Mouse (Mus musculus): ENCODE measurements around the gene Cpa5. TPM values are rescaled to one million over a fixed set of nuclear protein-coding genes. Genes with fewer than 3 reads are reported as not detected.

The Cpa5 gene
- total and polyA plus RNA-seq, 3 experiments: not detected

DNA sequence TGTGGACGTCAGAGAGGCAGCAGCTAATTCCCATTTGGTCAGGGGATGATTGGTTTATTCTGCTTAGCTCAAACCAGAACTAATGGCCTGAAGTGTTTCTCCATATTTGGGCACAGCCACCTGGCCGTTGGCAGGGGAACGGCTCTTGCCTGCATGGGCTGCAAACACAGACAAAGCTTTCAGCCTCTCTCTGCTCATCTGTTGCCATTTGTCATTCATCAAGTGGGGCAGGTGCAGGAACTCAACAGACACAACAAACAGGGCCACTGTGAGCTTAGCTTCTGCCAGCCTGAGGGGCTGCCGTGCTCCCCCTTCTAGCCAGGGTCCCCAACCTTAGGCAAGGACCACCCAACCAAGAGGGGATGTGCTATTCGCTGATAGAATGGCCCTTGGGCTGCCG lies 17.3 kb downstream of the Cpa5 start:
- H3K9me3 ChIP-seq (replicated peaks; ENCODE audit: insufficient read depth, low read length): no peaks in the 10 kb centered on the region
- H3K4me3 ChIP-seq (ENCODE audit: control insufficient read depth in 1 of 2, insufficient read depth in 1 of 2, low read depth in 2 of 2, low read length in 2 of 2): no peak overlapping the region
- TF ChIP-seq RAD21 (IDR thresholded peaks at IDR 0.05; ENCODE audit: low read depth, low read length): no peak
- TF ChIP-seq MEF2A (IDR thresholded peaks at IDR 0.05; ENCODE audit: extremely low read depth, insufficient replicate concordance, low read depth, low read length, poor library complexity, severe bottlenecking): no peak
- TF ChIP-seq SIN3A (IDR thresholded peaks at IDR 0.05; ENCODE audit: low read length): no peak
- TF ChIP-seq POLR2A (IDR thresholded peaks at IDR 0.05; ENCODE audit: control insufficient read depth in 1 of 2, insufficient read depth in 1 of 2, low read depth in 1 of 2, low read length in 2 of 2, poor library complexity in 1 of 2): no peak
- no peak for TF ChIP-seq GABPA (IDR thresholded peaks at IDR 0.05; ENCODE audit: low read depth, low read length)
- TF ChIP-seq MYC (IDR thresholded peaks at IDR 0.05; ENCODE audit: low read depth, low read length): no peak
- no peak for TF ChIP-seq ZNF384 (IDR thresholded peaks at IDR 0.05; ENCODE audit: low read depth, low read length)
- TF ChIP-seq TAL1 (IDR thresholded peaks at IDR 0.05; ENCODE audit: low read length): no peak
- TF ChIP-seq MAZ (IDR thresholded peaks at IDR 0.05; ENCODE audit: low read depth, low read length): no peak
- TF ChIP-seq MAFK (IDR thresholded peaks at IDR 0.05; ENCODE audit: borderline replicate concordance, low read depth, low read length): no peak
- TF ChIP-seq USF2 (IDR thresholded peaks at IDR 0.05; ENCODE audit: borderline replicate concordance in 1 of 2, insufficient read depth in 1 of 2, low read depth in 1 of 2, low read length in 2 of 2): no peak
- TF ChIP-seq ZKSCAN1 (IDR thresholded peaks at IDR 0.05; ENCODE audit: low read depth, low read length): no peak
- no peak for TF ChIP-seq CHD2 (IDR thresholded peaks at IDR 0.05; ENCODE audit: low read length)
- no peak for TF ChIP-seq POLR2AphosphoS2 (IDR thresholded peaks at IDR 0.05; ENCODE audit: low read length)
- no peak for TF ChIP-seq POLR2AphosphoS5 (IDR thresholded peaks at IDR 0.05; ENCODE audit: borderline replicate concordance, low read depth, low read length)
- no peak for TF ChIP-seq MAX (IDR thresholded peaks at IDR 0.05; ENCODE audit: low read length)
- no peak for TF ChIP-seq HCFC1 (IDR thresholded peaks at IDR 0.05; ENCODE audit: low read depth, low read length)
- TF ChIP-seq UBTF (IDR thresholded peaks at IDR 0.05; ENCODE audit: borderline replicate concordance, insufficient read depth, low read depth, low read length): no peak
- no peak overlapping the region for H3K27ac ChIP-seq (ENCODE audit: control insufficient read depth, low read depth, low read length)
- H3K79me2 ChIP-seq (ENCODE audit: control insufficient read depth, insufficient read depth, low read length, poor library complexity): no peaks in the 10 kb centered on the region
- H3K4me1 ChIP-seq (ENCODE audit: control insufficient read depth in 1 of 2, insufficient read depth in 2 of 2, low read length in 2 of 2): no peaks in the 10 kb centered on the region
- no peak for DNase-seq (ENCODE audit: low read depth, low spot score)
- no peaks in the 10 kb centered on the region for H3K36me3 ChIP-seq (ENCODE audit: control insufficient read depth in 1 of 2, insufficient read depth in 2 of 2, low read length in 2 of 2)
- no peak overlapping the region for H3K9ac ChIP-seq (ENCODE audit: control insufficient read depth, low read depth, low read length, poor library complexity, severe bottlenecking)
- H3K27me3 ChIP-seq (ENCODE audit: control insufficient read depth in 1 of 2, insufficient read depth in 2 of 2, low read length in 2 of 2): no peaks in the 10 kb centered on the region; a peak in 1 of 4 replicates

DNA sequence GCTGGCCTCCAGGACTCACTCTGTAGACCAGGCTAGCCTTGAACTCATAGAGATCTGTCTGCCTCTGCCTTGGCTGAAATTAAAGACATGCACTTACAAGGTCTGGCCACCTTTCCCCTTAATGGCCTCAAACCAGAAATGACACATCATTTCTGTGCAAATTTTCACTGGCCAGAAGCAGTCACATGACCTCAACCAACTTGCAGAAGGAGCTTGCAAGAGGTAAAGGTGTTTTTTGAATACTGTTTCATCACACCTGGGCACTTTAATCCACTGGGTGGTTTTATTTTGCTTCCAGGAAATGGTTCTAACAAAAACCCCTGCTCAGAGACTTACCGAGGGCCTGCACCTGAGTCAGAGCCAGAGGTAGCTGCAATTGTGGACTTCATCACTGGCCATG lies 19.2 kb downstream of the Cpa5 start:
- no peak for TF ChIP-seq GABPA (IDR thresholded peaks at IDR 0.05; ENCODE audit: low read depth, low read length)
- TF ChIP-seq USF1 (IDR thresholded peaks at IDR 0.05; ENCODE audit: low read depth, low read length): peak; percentile 67; the same call in 1 of the 2 replicates
- TF ChIP-seq BHLHE40 (IDR thresholded peaks at IDR 0.05; ENCODE audit: borderline replicate concordance, low read depth, low read length): no peak
- DNase-seq (ENCODE audit: low read depth, low spot score): peak; percentile 16
- no peaks in the 10 kb centered on the region for H3K9me3 ChIP-seq (replicated peaks; ENCODE audit: insufficient read depth, low read length)
- no peaks in the 10 kb centered on the region for H3K36me3 ChIP-seq (ENCODE audit: control insufficient read depth in 1 of 2, insufficient read depth in 2 of 2, low read length in 2 of 2)
- H3K27me3 ChIP-seq (ENCODE audit: control insufficient read depth in 1 of 2, insufficient read depth in 2 of 2, low read length in 2 of 2): no peaks in the 10 kb centered on the region
- H3K27ac ChIP-seq (ENCODE audit: control insufficient read depth, low read depth, low read length): no peak overlapping the region
- H3K79me2 ChIP-seq (ENCODE audit: control insufficient read depth, insufficient read depth, low read length, poor library complexity): no peaks in the 10 kb centered on the region
- no peaks in the 10 kb centered on the region for H3K4me1 ChIP-seq (ENCODE audit: control insufficient read depth in 1 of 2, insufficient read depth in 2 of 2, low read length in 2 of 2)
- H3K9ac ChIP-seq (ENCODE audit: control insufficient read depth, low read depth, low read length, poor library complexity, severe bottlenecking): no peak overlapping the region
- no peak overlapping the region for H3K4me3 ChIP-seq (ENCODE audit: control insufficient read depth in 1 of 2, insufficient read depth in 1 of 2, low read depth in 2 of 2, low read length in 2 of 2)
